ENCODE assay signal across 21 mouse cellular contexts in the genomic region with DNA sequence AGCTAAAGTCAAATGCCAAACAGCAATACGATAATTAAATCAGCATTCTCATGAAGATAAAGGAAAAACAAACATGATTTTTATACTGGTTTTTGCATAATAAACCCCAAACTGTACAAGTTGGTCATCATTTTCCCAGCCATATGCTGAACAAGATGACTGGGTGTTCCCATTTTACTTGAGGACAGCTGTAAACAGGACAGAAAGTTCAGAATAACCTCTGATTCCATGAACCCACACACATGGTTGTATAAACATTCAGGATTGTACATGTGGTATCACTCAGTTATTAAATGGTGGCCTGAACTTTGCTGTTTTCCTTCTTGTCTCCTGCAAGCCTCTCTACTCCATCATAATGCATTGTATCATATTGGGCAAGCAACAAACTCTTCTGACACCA.
DNase-seq lines count a peak whose midpoint lies in the region; ATAC-seq and TF ChIP-seq lines count a peak whose summit lies in the region.
"Had no signal": no experiment of that assay in that cellular context is flagged by ENCODE, and none has a peak within 500 bp of the region (broad histone marks: within the 10 kb centered on the region; RNA-seq: fewer than 3 reads in every experiment).

No protein-coding gene starts in this region.

- no peaks in the 10 kb centered on the region for H3K9me3 ChIP-seq in kidney, embryonic 15.5 days (replicated peaks)
- H3K9me3 ChIP-seq in kidney, postnatal 0 days (replicated peaks; ENCODE audit: low read length): no peaks in the 10 kb centered on the region
- H3K9me3 ChIP-seq: embryonic facial prominence, embryonic 13.5 days; embryonic facial prominence, embryonic 15.5 days; forebrain, embryonic 10.5 days; forebrain, embryonic 12.5 days had no signal

- no peak overlapping the region for H3K27ac ChIP-seq in kidney, embryonic 15.5 days
- H3K27ac ChIP-seq in kidney, postnatal 0 days: no peak overlapping the region
- H3K27ac ChIP-seq: embryonic facial prominence, embryonic 13.5 days; embryonic facial prominence, embryonic 15.5 days; forebrain, embryonic 10.5 days; forebrain, embryonic 12.5 days had no signal

- no peak overlapping the region for H3K4me2 ChIP-seq in kidney, embryonic 15.5 days
- H3K4me2 ChIP-seq in kidney, postnatal 0 days (ENCODE audit: low read length): no peak overlapping the region
- H3K4me2 ChIP-seq: embryonic facial prominence, embryonic 13.5 days; embryonic facial prominence, embryonic 15.5 days; forebrain, embryonic 12.5 days had no signal

- no peaks in the 10 kb centered on the region for H3K4me1 ChIP-seq in kidney, embryonic 15.5 days
- H3K4me1 ChIP-seq in kidney, postnatal 0 days (replicated peaks; ENCODE audit: insufficient read depth, low read length): no peaks in the 10 kb centered on the region
- H3K4me1 ChIP-seq: embryonic facial prominence, embryonic 13.5 days; embryonic facial prominence, embryonic 15.5 days; forebrain, embryonic 10.5 days; forebrain, embryonic 12.5 days had no signal

- DNase-seq in kidney, postnatal 14 days: no peak
- DNase-seq in kidney, postnatal 0 days (ENCODE audit: low spot score): peak; percentile 73
- no peak for DNase-seq in kidney, adult 11 months
- DNase-seq: adrenal gland, adult 2 months; adrenal gland, postnatal 10 days; adrenal gland, postnatal 25 days; cerebellum, adult 11 months; cerebellum, adult 18-20 months; cerebellum, adult 8-10 months; cerebellum, adult 9-11 months; cerebellum, postnatal 14 days; cerebellum, postnatal 36 days; embryo, embryonic 11 days had no signal

- TF ChIP-seq CTCF in kidney, postnatal 0 days (IDR thresholded peaks at IDR 0.05; ENCODE audit: low read depth): no peak

- peak; percentile 73; the same call in 1 of the 2 replicates for ATAC-seq in kidney, embryonic 15.5 days (replicated peaks; ENCODE audit: low FRiP score)
- ATAC-seq in kidney, postnatal 0 days (replicated peaks; ENCODE audit: low FRiP score, low read depth): no peak; the same call in 1 of the 2 replicates
- ATAC-seq: forebrain, embryonic 14.5 days; forebrain, embryonic 16.5 days had no signal

- WGBS in kidney, embryonic 15.5 days: 78% methylated on average over 1 of the region's 1 CpGs
- 76% methylated on average over 1 of the region's 1 CpGs for WGBS in kidney, postnatal 0 days

- H3K4me3 ChIP-seq in kidney, embryonic 15.5 days (replicated peaks): no peak overlapping the region
- no peak overlapping the region for H3K4me3 ChIP-seq in kidney, postnatal 0 days (replicated peaks; ENCODE audit: low read depth, low read length)
- H3K4me3 ChIP-seq: embryonic facial prominence, embryonic 13.5 days; embryonic facial prominence, embryonic 15.5 days; erythroblast, embryonic 14.5 days; forebrain, embryonic 10.5 days; forebrain, embryonic 12.5 days had no signal

- no peaks in the 10 kb centered on the region for H3K36me3 ChIP-seq in kidney, embryonic 15.5 days
- no peaks in the 10 kb centered on the region for H3K36me3 ChIP-seq in kidney, postnatal 0 days (ENCODE audit: insufficient read depth, low read length)
- H3K36me3 ChIP-seq: embryonic facial prominence, embryonic 13.5 days; embryonic facial prominence, embryonic 15.5 days; forebrain, embryonic 10.5 days; forebrain, embryonic 12.5 days had no signal

- no peak overlapping the region for H3K9ac ChIP-seq in kidney, embryonic 15.5 days
- H3K9ac ChIP-seq in kidney, postnatal 0 days (ENCODE audit: low read depth, low read length): no peak overlapping the region
- H3K9ac ChIP-seq: embryonic facial prominence, embryonic 13.5 days; embryonic facial prominence, embryonic 15.5 days; forebrain, embryonic 12.5 days had no signal

- H3K27me3 ChIP-seq in kidney, embryonic 15.5 days: no peaks in the 10 kb centered on the region
- H3K27me3 ChIP-seq in kidney, postnatal 0 days (ENCODE audit: insufficient read depth, low read length): no peaks in the 10 kb centered on the region
- H3K27me3 ChIP-seq: embryonic facial prominence, embryonic 13.5 days; embryonic facial prominence, embryonic 15.5 days; forebrain, embryonic 12.5 days had no signal
